Mouse (Mus musculus) kidney, adult 2 months (tissue): ENCODE measurements around the gene Plrg1.

Source experiments
- CTCF ChIP-seq: fragments of 200-500 bp; conservative IDR thresholded peaks from 2 replicates; pipeline ENCODE4 v1.5.1; 2011; ENCODE audit warnings: low read depth, mild to moderate bottlenecking, control low read depth, low read length, moderate library complexity, mixed read lengths; ENCODE audit not compliant: insufficient read depth, insufficient read length
- POLR2A ChIP-seq: fragments of 200-500 bp; IDR thresholded peaks from one replicate; pipeline ENCODE4 v1.6.1; 2011; ENCODE audit warnings: low read depth, low read length, control low read depth

DNA sequence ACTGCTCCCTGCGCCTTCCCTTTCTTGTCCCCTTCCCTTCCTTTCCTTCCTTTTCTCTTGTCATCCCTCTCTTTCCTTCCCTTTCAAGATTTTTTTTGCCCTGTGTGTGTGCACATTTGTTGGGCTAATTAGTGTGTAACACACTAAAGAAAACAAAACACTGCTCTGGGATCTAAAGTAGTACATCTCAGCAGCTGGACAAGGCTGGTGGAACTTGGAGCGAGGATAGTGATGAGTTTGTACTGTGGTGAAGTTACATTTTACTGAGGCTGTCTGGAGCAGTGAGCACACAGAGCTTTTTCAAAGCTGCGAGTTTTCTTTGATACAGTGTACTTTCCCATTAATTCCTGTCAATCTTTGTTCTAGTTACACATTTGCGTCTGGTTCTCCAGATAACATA, 14.9 kb downstream of the Plrg1 start:
- no peak for TF ChIP-seq POLR2A
- no peak for TF ChIP-seq CTCF
